Mouse (Mus musculus) heart, adult 2 months (tissue): ENCODE measurements around the gene Fbxl14.

Experiments
- CTCF ChIP-seq: fragments of 200-600 bp; IDR thresholded peaks from 2 replicates; pipeline ENCODE4 v1.8.1; 2022; ENCODE audit warnings: antibody characterized with exemption, mild to moderate bottlenecking, moderate library complexity
- EP300 ChIP-seq: fragments of 200-500 bp; IDR thresholded peaks from 2 replicates; pipeline ENCODE4 v1.6.1; 2011; ENCODE audit warnings: low read depth, low read length, control low read depth; ENCODE audit not compliant: insufficient read depth
- POLR2A ChIP-seq: fragments of 200-500 bp; IDR thresholded peaks from 2 replicates; pipeline ENCODE4 v1.6.1; 2011; ENCODE audit warnings: mild to moderate bottlenecking, low read depth, low read length, control low read depth; ENCODE audit not compliant: insufficient read depth

DNA sequence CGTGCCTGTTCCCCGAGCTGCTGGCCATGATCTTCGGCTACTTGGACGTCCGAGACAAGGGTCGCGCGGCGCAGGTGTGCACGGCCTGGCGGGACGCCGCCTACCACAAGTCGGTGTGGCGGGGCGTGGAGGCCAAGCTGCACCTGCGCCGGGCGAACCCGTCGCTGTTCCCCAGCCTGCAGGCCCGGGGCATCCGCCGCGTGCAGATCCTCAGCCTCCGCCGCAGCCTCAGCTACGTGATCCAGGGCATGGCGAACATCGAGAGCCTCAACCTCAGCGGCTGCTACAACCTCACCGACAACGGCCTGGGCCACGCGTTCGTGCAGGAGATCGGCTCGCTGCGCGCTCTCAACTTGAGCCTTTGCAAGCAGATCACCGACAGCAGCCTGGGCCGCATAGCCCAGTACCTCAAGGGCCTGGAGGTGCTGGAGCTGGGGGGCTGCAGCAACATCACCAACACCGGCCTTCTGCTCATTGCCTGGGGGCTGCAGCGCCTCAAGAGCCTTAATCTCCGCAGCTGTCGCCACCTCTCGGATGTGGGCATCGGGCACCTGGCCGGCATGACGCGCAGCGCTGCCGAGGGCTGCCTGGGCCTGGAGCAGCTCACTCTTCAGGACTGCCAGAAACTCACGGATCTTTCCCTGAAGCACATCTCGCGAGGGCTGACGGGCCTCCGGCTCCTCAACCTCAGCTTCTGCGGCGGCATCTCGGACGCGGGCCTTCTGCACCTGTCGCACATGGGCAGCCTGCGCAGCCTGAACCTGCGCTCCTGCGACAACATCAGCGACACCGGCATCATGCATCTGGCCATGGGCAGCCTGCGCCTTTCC, 623 bp downstream of the Fbxl14 start:
- no peak for TF ChIP-seq POLR2A
- TF ChIP-seq EP300: no peak
- no peak for TF ChIP-seq CTCF
